18 mouse cellular contexts compared by ENCODE assay signal in the genomic region with DNA sequence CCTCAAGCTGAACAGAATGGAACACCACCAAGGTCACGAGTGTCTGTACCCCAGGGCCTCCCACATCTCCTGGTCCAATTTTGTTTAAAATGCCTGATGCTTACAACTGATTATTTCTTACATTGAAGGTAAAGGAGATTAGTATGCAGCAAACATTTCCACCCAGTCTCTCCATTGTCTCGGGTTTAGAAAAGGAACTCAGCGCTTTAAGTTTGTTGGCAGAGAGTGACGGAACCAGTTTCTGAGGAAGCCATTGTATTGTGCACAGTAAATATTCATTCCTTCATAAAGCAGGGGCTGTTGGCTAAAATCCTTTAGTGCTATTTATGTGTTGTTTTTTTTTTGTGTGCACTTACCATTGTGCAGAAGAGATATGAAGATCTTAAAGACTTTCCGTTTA. TPM values are rescaled to one million over a fixed set of nuclear protein-coding genes. Genes with fewer than 3 reads are reported as not detected.
DNase-seq lines count a peak whose midpoint lies in the region; ATAC-seq and TF ChIP-seq lines count a peak whose summit lies in the region.
"Had no signal": no experiment of that assay in that cellular context is flagged by ENCODE, and none has a peak within 500 bp of the region (broad histone marks: within the 10 kb centered on the region; RNA-seq: fewer than 3 reads in every experiment).

No protein-coding gene starts in this region.

- DNase-seq in embryonic facial prominence, embryonic 14.5 days (ENCODE audit: low spot score) = peak; percentile 34
- no peak for DNase-seq in embryonic facial prominence, embryonic 10.5 days (ENCODE audit: low spot score)
- DNase-seq in lung, postnatal 0 days (ENCODE audit: low spot score) = no peak
- DNase-seq in lung, postnatal 36 days = no peak
- DNase-seq in hindbrain, embryonic 14.5 days (ENCODE audit: low spot score) = no peak
- DNase-seq in urinary bladder, postnatal 10 days (ENCODE audit: low spot score) = no peak
- DNase-seq in testis, postnatal 10 days (ENCODE audit: low spot score) = no peak
- DNase-seq: cerebellum, adult 11-12 months; right cerebral cortex, postnatal 14 days; thymus, postnatal 14 days had no signal

- no peak overlapping the region for H3K9ac ChIP-seq in embryonic facial prominence, embryonic 14.5 days (ENCODE audit: low read depth, low read length)
- no peak overlapping the region for H3K9ac ChIP-seq in lung, postnatal 0 days (replicated peaks; ENCODE audit: low read depth)
- H3K9ac ChIP-seq in hindbrain, embryonic 14.5 days = no peak overlapping the region
- H3K9ac ChIP-seq in stomach, embryonic 15.5 days = no peak overlapping the region
- H3K9ac ChIP-seq: embryonic facial prominence, embryonic 15.5 days; midbrain, embryonic 12.5 days had no signal

- H3K4me3 ChIP-seq in embryonic facial prominence, embryonic 14.5 days (ENCODE audit: low read depth, low read length) = no peak overlapping the region
- H3K4me3 ChIP-seq in embryonic facial prominence, embryonic 10.5 days = no peak overlapping the region
- H3K4me3 ChIP-seq in lung, postnatal 0 days (ENCODE audit: low read depth, low read length) = no peak overlapping the region
- no peak overlapping the region for H3K4me3 ChIP-seq in hindbrain, embryonic 14.5 days (replicated peaks; ENCODE audit: low read length)
- no peak overlapping the region for H3K4me3 ChIP-seq in stomach, embryonic 15.5 days (replicated peaks)
- H3K4me3 ChIP-seq: embryonic facial prominence, embryonic 15.5 days; midbrain, embryonic 12.5 days had no signal

- H3K4me2 ChIP-seq in embryonic facial prominence, embryonic 14.5 days (ENCODE audit: low read depth, low read length) = no peak overlapping the region
- no peak overlapping the region for H3K4me2 ChIP-seq in lung, postnatal 0 days (replicated peaks; ENCODE audit: low read depth, low read length)
- no peak overlapping the region for H3K4me2 ChIP-seq in hindbrain, embryonic 14.5 days (replicated peaks)
- no peak overlapping the region for H3K4me2 ChIP-seq in stomach, embryonic 15.5 days
- H3K4me2 ChIP-seq: embryonic facial prominence, embryonic 15.5 days; midbrain, embryonic 12.5 days had no signal

- TF ChIP-seq CTCF in lung, postnatal 0 days (IDR thresholded peaks at IDR 0.05) = no peak

- peaks cover 19% of the 10 kb centered on the region for H3K36me3 ChIP-seq in embryonic facial prominence, embryonic 14.5 days (ENCODE audit: control insufficient read depth, insufficient read depth, low read length)
- H3K36me3 ChIP-seq in embryonic facial prominence, embryonic 10.5 days (replicated peaks) = peaks cover 26% of the 10 kb centered on the region
- H3K36me3 ChIP-seq in lung, postnatal 0 days (ENCODE audit: insufficient read depth, low read length) = peaks cover 17% of the 10 kb centered on the region
- peaks cover 14% of the 10 kb centered on the region for H3K36me3 ChIP-seq in hindbrain, embryonic 14.5 days (replicated peaks; ENCODE audit: control insufficient read depth, insufficient read depth)
- H3K36me3 ChIP-seq in stomach, embryonic 15.5 days = peaks cover 6% of the 10 kb centered on the region

- TF ChIP-seq EP300 in lung, postnatal 0 days (IDR thresholded peaks at IDR 0.05) = no peak

- no peaks in the 10 kb centered on the region for H3K9me3 ChIP-seq in embryonic facial prominence, embryonic 14.5 days (ENCODE audit: control insufficient read depth, low read length)
- no peaks in the 10 kb centered on the region for H3K9me3 ChIP-seq in embryonic facial prominence, embryonic 10.5 days
- H3K9me3 ChIP-seq in lung, postnatal 0 days (ENCODE audit: low read length) = no peaks in the 10 kb centered on the region
- H3K9me3 ChIP-seq in hindbrain, embryonic 14.5 days (ENCODE audit: control insufficient read depth, low read length) = no peaks in the 10 kb centered on the region
- no peaks in the 10 kb centered on the region for H3K9me3 ChIP-seq in stomach, embryonic 15.5 days
- H3K9me3 ChIP-seq: embryonic facial prominence, embryonic 15.5 days; midbrain, embryonic 12.5 days had no signal

- 80% methylated on average over 5 of the region's 5 CpGs for WGBS in embryonic facial prominence, embryonic 14.5 days
- WGBS in embryonic facial prominence, embryonic 10.5 days = 85% methylated on average over 5 of the region's 5 CpGs
- WGBS in lung, postnatal 0 days = 47% methylated on average over 5 of the region's 5 CpGs
- WGBS in hindbrain, embryonic 14.5 days = 47% methylated on average over 5 of the region's 5 CpGs
- WGBS in stomach, embryonic 15.5 days = 65% methylated on average over 5 of the region's 5 CpGs

- H3K27me3 ChIP-seq in embryonic facial prominence, embryonic 14.5 days (replicated peaks; ENCODE audit: control insufficient read depth, insufficient read depth, low read length) = no peaks in the 10 kb centered on the region
- no peaks in the 10 kb centered on the region for H3K27me3 ChIP-seq in embryonic facial prominence, embryonic 10.5 days (replicated peaks; ENCODE audit: low read depth, poor library complexity, severe bottlenecking)
- H3K27me3 ChIP-seq in lung, postnatal 0 days (replicated peaks; ENCODE audit: insufficient read depth, low read length) = no peaks in the 10 kb centered on the region
- H3K27me3 ChIP-seq in hindbrain, embryonic 14.5 days (ENCODE audit: control insufficient read depth, insufficient read depth, low read length) = no peaks in the 10 kb centered on the region
- H3K27me3 ChIP-seq in stomach, embryonic 15.5 days (replicated peaks) = no peaks in the 10 kb centered on the region
- H3K27me3 ChIP-seq: CH12.LX; embryonic facial prominence, embryonic 15.5 days; midbrain, embryonic 12.5 days had no signal

- no peak for ATAC-seq in embryonic facial prominence, embryonic 14.5 days (ENCODE audit: low read depth)
- no peak for ATAC-seq in lung, postnatal 0 days
- ATAC-seq in hindbrain, embryonic 14.5 days (ENCODE audit: low FRiP score) = no peak
- no peak for ATAC-seq in stomach, embryonic 15.5 days (ENCODE audit: insufficient read depth, low FRiP score, low read depth)
- ATAC-seq: activated CD4-positive, CD25-positive, alpha-beta regulatory T cell, adult 4 months had no signal

- no peaks in the 10 kb centered on the region for H3K4me1 ChIP-seq in embryonic facial prominence, embryonic 14.5 days (ENCODE audit: control insufficient read depth, insufficient read depth, low read length)
- H3K4me1 ChIP-seq in embryonic facial prominence, embryonic 10.5 days = peaks cover 6% of the 10 kb centered on the region; the same call in 1 of the 2 replicates
- H3K4me1 ChIP-seq in lung, postnatal 0 days (ENCODE audit: insufficient read depth, low read depth, low read length) = peaks cover 3% of the 10 kb centered on the region; the same call in 1 of the 2 replicates
- H3K4me1 ChIP-seq in hindbrain, embryonic 14.5 days (replicated peaks; ENCODE audit: control insufficient read depth, insufficient read depth, low read length) = 0 out of 2 replicates have a peak, but pooled peaks cover 3% of the 10 kb centered on the region
- H3K4me1 ChIP-seq in stomach, embryonic 15.5 days = 0 out of 2 replicates have a peak, but pooled peaks cover 10% of the 10 kb centered on the region
- H3K4me1 ChIP-seq: embryonic facial prominence, embryonic 15.5 days had no signal

- H3K27ac ChIP-seq in embryonic facial prominence, embryonic 14.5 days (replicated peaks; ENCODE audit: low read depth, low read length) = no peak overlapping the region; the same call in 1 of the 2 replicates
- H3K27ac ChIP-seq in embryonic facial prominence, embryonic 10.5 days (replicated peaks) = no peak overlapping the region
- peak overlapping the region; percentile 69; the same call in 1 of the 2 replicates for H3K27ac ChIP-seq in lung, postnatal 0 days (ENCODE audit: low read length)
- H3K27ac ChIP-seq in hindbrain, embryonic 14.5 days = peak overlapping the region; percentile 58
- peak overlapping the region; percentile 64; the same call in 1 of the 2 replicates for H3K27ac ChIP-seq in stomach, embryonic 15.5 days
- H3K27ac ChIP-seq: midbrain, embryonic 12.5 days had no signal

RNA-seq across cellular contexts. Expression of gene Gm17364, which starts 47.0 kb away (rescaled TPM):
- polyA plus RNA-seq in embryonic facial prominence, embryonic 14.5 days (2014; fragmentation: Nextera tagmentation; extraction: Ambion mirVana) = not detected in 2 replicates
- polyA plus RNA-seq in embryonic facial prominence, embryonic 10.5 days (2016; fragmentation: Nextera tagmentation; extraction: Ambion mirVana) = not detected in 2 replicates
- not detected in 2 replicates for polyA plus RNA-seq in lung, postnatal 0 days (2015; fragmentation: Nextera tagmentation; extraction: Ambion mirVana)
- polyA plus RNA-seq in hindbrain, embryonic 14.5 days (2014; fragmentation: Nextera tagmentation; extraction: Ambion mirVana) = not detected in 2 replicates
- polyA plus RNA-seq in stomach, embryonic 15.5 days (2015; fragmentation: Nextera tagmentation; extraction: Ambion mirVana) = not detected in 2 replicates
- polyA plus RNA-seq: activated CD4-positive, CD25-positive, alpha-beta regulatory T cell, adult 4 months; embryonic facial prominence, embryonic 15.5 days; heart, embryonic 14.5 days; intestine, embryonic 16.5 days; limb, embryonic 14.5 days; midbrain, embryonic 12.5 days had no signal

Comparison
In these comparisons a context has a peak if more than half of its experiments do, and no peak if none do; other contexts are left out.
1. H3K27ac ChIP-seq: peak in lung, postnatal 0 days (single experiment), hindbrain, embryonic 14.5 days (single experiment) and stomach, embryonic 15.5 days (single experiment); none in embryonic facial prominence, embryonic 14.5 days (single experiment) and embryonic facial prominence, embryonic 10.5 days (single experiment).